Mouse (Mus musculus): ENCODE measurements around the gene Hemk1. TPM values are rescaled to one million over a fixed set of nuclear protein-coding genes. Genes with fewer than 3 reads are reported as not detected.
A peak's percentile ranks its signal among the peaks of the same experiment; 100 is the strongest.

The Hemk1 gene
- 18.2 and 30.2 TPM in 2 replicates for polyA plus RNA-seq (2011; ENCODE audit: insufficient read depth, insufficient read length, low replicate concordance, missing spikeins)

DNA sequence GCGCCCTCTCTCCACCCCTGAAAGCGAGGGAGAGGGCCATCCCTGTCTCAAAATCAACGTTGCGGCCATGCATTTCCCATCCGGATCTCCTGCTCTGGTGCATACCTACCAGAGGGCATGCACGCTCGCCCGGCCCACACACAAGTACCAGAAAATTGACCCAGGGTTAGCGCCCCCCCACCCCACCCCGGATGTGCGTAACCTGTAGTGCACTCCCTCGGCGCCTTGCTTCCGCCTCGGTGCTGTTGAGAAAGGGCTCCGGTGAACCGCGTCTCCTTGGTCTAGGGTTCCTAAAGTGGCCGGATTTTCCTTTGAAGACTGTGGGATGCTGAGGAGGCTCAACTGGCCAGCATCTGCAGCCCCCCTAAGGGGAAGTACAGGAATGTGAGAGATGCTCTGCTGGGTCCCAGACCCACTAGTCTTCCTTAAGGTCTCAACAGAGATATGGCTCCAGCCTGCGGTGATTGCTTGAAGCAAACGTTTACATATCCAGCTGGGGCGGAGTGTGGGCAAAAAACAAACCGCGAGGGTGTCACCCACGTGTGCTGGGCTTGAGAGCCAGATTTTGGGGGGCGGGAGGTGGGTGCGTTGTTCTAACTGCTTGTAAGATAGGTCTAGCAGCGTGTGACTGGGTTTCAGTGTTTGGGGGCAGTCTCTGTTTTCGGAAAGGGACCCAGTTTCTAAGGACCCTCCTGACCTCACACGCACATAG lies at the start of gene Hemk1:
Gene Hemk1, minus strand, starts transcription at position 179 of the 712 bp plus-strand sequence.
- Histone ChIP-seq H3K4me1 (ENCODE audit: control insufficient read depth, insufficient read depth, low read length) (no peaks in the 10 kb centered on the region; the same call in 1 of the 2 replicates), H3K27ac (ENCODE audit: control insufficient read depth, insufficient read depth, low read depth, low read length, poor library complexity) (peak within 1 kb of the TSS; percentile 61)
- TF ChIP-seq POLR2A (IDR thresholded peaks at IDR 0.05; ENCODE audit: borderline replicate concordance, control insufficient read depth, low read depth, low read length) (peak; percentile 52; the same call in 1 of the 2 replicates), CTCF (IDR thresholded peaks at IDR 0.05; ENCODE audit: control insufficient read depth, insufficient read depth, low read length) (0 out of 2 replicates have a peak, but pooled peaks have one; percentile 5)

GRCm38 (mm10) chr9:107387708-107388107 lies 49.6 kb upstream of the Hemk1 start:
- H3K27ac ChIP-seq (ENCODE audit: control insufficient read depth, insufficient read depth, low read depth, low read length, poor library complexity): no peak overlapping the region
- no peaks in the 10 kb centered on the region for H3K4me1 ChIP-seq (ENCODE audit: control insufficient read depth, insufficient read depth, low read length)
- WGBS: 91% methylated on average over 3 of the region's 3 CpGs
- H3K4me3 ChIP-seq (replicated peaks; ENCODE audit: control insufficient read depth, low read depth, low read length): no peak overlapping the region
- TF ChIP-seq POLR2A (IDR thresholded peaks at IDR 0.05; ENCODE audit: borderline replicate concordance, control insufficient read depth, low read depth, low read length) (no peak), CTCF (IDR thresholded peaks at IDR 0.05; ENCODE audit: control insufficient read depth, insufficient read depth, low read length) (no peak)

More for the DNA sequence above, at the start of gene Hemk1:
- peak within 1 kb of the TSS; percentile 98 for H3K4me3 ChIP-seq (replicated peaks; ENCODE audit: control insufficient read depth, low read depth, low read length)
- WGBS: 4% methylated on average over 30 of the region's 30 CpGs

DNA sequence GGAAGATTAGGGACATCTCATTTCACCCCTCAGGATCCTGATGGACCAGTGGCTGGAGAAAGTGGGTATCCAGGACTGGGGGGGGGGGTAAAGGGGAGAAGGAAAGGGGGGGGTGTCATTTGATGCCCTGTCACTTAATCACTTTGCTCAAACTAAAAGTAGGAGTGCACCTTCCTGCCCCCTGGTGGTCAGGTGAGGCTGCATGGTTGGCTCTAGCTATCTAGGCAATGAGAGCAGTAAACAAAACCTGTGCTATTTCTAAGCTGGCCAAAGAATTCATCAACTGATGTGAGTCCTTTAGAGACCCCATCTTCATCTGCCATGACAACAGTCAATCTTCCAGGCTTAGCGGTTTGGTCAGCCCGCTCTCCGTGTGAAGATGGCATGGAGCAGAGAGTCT lies 48.6 kb upstream of the Hemk1 start:
- Histone ChIP-seq H3K4me1 (ENCODE audit: control insufficient read depth, insufficient read depth, low read length) (no peaks in the 10 kb centered on the region), H3K4me3 (replicated peaks; ENCODE audit: control insufficient read depth, low read depth, low read length) (no peak overlapping the region), H3K27ac (ENCODE audit: control insufficient read depth, insufficient read depth, low read depth, low read length, poor library complexity) (no peak overlapping the region)
- TF ChIP-seq POLR2A (IDR thresholded peaks at IDR 0.05; ENCODE audit: borderline replicate concordance, control insufficient read depth, low read depth, low read length) (no peak), CTCF (IDR thresholded peaks at IDR 0.05; ENCODE audit: control insufficient read depth, insufficient read depth, low read length) (peak; percentile 73)
- WGBS: 70% methylated on average over 3 of the region's 3 CpGs

- H3K4me1 ChIP-seq (ENCODE audit: control insufficient read depth, insufficient read depth, low read length): no peaks in the 10 kb centered on the region
- no peak overlapping the region for H3K27ac ChIP-seq (ENCODE audit: control insufficient read depth, insufficient read depth, low read depth, low read length, poor library complexity)
- H3K4me3 ChIP-seq (replicated peaks; ENCODE audit: control insufficient read depth, low read depth, low read length): no peak overlapping the region
- TF ChIP-seq CTCF (IDR thresholded peaks at IDR 0.05; ENCODE audit: control insufficient read depth, insufficient read depth, low read length) (no peak), POLR2A (IDR thresholded peaks at IDR 0.05; ENCODE audit: borderline replicate concordance, control insufficient read depth, low read depth, low read length) (no peak)
- WGBS: 23% methylated on average over 3 of the region's 3 CpGs
Measured at GRCm38 (mm10) chr9:107384396-107384795, 46.2 kb upstream of the Hemk1 start.

DNA sequence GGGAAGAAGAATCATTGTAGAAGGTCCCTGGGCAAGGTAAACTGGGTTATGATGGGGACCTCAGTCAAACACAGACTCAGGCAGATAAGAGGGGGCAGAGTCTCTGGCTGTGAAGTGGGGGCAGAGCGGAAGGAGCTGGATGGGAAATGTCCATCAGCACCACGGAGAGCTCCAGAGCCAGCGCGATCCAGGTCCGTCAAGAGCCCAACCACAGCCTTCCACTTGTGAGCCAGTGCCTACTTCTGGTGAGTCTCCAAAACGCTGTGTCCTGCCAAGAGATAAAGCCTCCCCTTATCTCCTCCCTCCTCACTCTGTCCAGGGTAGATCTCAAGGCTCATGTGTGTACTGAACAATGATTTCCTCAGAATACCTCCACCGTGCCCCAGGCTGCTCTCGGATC lies 43.6 kb upstream of the Hemk1 start:
- no peak overlapping the region for H3K4me3 ChIP-seq (replicated peaks; ENCODE audit: control insufficient read depth, low read depth, low read length)
- no peaks in the 10 kb centered on the region for H3K4me1 ChIP-seq (ENCODE audit: control insufficient read depth, insufficient read depth, low read length)
- no peak for TF ChIP-seq POLR2A (IDR thresholded peaks at IDR 0.05; ENCODE audit: borderline replicate concordance, control insufficient read depth, low read depth, low read length)
- no peak for TF ChIP-seq CTCF (IDR thresholded peaks at IDR 0.05; ENCODE audit: control insufficient read depth, insufficient read depth, low read length)
- no peak overlapping the region for H3K27ac ChIP-seq (ENCODE audit: control insufficient read depth, insufficient read depth, low read depth, low read length, poor library complexity)
- 14% methylated on average over 8 of the region's 8 CpGs for WGBS

DNA sequence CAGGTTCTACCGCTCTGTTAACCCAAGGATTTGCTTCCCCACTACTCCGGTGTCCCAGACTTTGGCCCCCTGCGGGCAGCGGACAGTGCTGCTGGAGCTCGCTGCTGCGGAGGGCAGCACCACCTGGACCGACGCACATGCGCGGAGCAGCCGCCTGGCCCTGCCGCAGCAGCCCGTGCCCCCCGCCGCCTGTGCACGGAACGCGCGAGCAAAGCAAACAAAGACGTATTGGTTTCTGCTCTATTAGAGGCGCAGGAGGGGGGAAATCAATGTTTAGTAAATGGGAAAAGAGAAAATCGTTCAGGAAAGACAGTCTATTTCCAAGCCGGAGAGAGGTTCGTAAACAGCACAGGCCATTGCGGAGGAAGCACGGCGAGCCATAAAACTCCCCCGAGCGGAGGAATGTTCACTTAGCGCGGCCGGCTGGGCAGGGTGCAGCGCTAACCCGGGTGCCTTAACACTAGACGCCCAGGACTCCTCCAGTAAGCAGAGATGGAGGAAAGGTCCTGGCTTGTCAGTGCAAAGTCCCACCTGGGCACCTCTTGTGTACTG lies 39.9 kb upstream of the Hemk1 start:
- H3K4me3 ChIP-seq (replicated peaks; ENCODE audit: control insufficient read depth, low read depth, low read length): no peak overlapping the region
- no peak overlapping the region for H3K27ac ChIP-seq (ENCODE audit: control insufficient read depth, insufficient read depth, low read depth, low read length, poor library complexity)
- no peaks in the 10 kb centered on the region; the same call in 1 of the 2 replicates for H3K4me1 ChIP-seq (ENCODE audit: control insufficient read depth, insufficient read depth, low read length)
- no peak for TF ChIP-seq POLR2A (IDR thresholded peaks at IDR 0.05; ENCODE audit: borderline replicate concordance, control insufficient read depth, low read depth, low read length)
- TF ChIP-seq CTCF (IDR thresholded peaks at IDR 0.05; ENCODE audit: control insufficient read depth, insufficient read depth, low read length): no peak
- WGBS: 2% methylated on average over 35 of the region's 35 CpGs

DNA sequence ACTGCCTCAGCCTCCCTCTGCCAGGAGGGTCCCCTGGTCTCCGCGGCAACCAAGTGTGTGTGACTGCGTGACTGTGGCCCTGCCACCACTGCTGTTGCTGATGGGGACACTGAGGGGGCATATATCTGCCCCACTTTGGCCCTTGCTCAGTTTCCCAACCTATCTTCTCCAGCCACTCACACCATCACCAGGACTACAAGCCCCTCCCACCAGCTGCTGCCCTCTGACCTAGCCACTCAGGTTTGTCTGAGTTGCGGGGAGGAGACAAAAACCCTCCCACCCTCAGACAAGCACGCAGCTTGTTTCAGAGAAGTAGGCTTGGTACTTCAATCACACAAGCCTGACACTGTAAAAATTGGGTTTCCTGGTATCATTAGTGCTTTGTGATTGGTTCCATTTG lies 37.3 kb upstream of the Hemk1 start:
- Histone ChIP-seq H3K4me1 (ENCODE audit: control insufficient read depth, insufficient read depth, low read length) (peaks cover 5% of the 10 kb centered on the region), H3K4me3 (replicated peaks; ENCODE audit: control insufficient read depth, low read depth, low read length) (no peak overlapping the region), H3K27ac (ENCODE audit: control insufficient read depth, insufficient read depth, low read depth, low read length, poor library complexity) (no peak overlapping the region)
- 39% methylated on average over 5 of the region's 5 CpGs for WGBS
- TF ChIP-seq POLR2A (IDR thresholded peaks at IDR 0.05; ENCODE audit: borderline replicate concordance, control insufficient read depth, low read depth, low read length) (no peak), CTCF (IDR thresholded peaks at IDR 0.05; ENCODE audit: control insufficient read depth, insufficient read depth, low read length) (no peak)

DNA sequence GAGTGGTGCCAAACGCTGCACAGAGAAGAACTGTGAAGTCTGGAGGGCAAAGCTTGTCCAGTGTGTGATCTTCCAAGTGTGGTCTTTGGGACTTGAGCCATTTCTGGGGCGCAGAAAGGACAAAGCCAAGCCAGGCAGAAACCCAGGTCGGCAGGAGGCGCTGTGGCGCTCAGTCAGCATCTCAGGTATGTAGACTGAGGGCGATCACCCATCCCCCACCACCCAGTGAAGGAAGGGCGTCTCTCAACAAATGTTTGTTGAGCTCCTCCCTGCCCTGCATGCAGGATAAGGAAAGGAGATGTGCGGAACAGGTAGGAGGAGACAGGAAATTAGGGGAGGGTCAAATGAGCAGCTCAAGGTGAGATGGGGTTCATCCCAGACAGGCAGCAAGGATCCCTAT lies 36.5 kb upstream of the Hemk1 start:
- TF ChIP-seq CTCF (IDR thresholded peaks at IDR 0.05; ENCODE audit: control insufficient read depth, insufficient read depth, low read length) (peak; percentile 42), POLR2A (IDR thresholded peaks at IDR 0.05; ENCODE audit: borderline replicate concordance, control insufficient read depth, low read depth, low read length) (no peak)
- Histone ChIP-seq H3K27ac (ENCODE audit: control insufficient read depth, insufficient read depth, low read depth, low read length, poor library complexity) (no peak overlapping the region), H3K4me3 (replicated peaks; ENCODE audit: control insufficient read depth, low read depth, low read length) (no peak overlapping the region), H3K4me1 (ENCODE audit: control insufficient read depth, insufficient read depth, low read length) (peaks cover 5% of the 10 kb centered on the region)
- WGBS: 27% methylated on average over 8 of the region's 8 CpGs

Measured in bone marrow, adult 2 months (tissue).